Mouse (Mus musculus): ENCODE data around the gene Golm1. TPM values are rescaled to one million over a fixed set of nuclear protein-coding genes. Genes with fewer than 3 reads are reported as not detected.

Gene Golm1
- total RNA-seq, 2 experiments from 2014 or later, result 5.9 to 6.8 TPM

DNA sequence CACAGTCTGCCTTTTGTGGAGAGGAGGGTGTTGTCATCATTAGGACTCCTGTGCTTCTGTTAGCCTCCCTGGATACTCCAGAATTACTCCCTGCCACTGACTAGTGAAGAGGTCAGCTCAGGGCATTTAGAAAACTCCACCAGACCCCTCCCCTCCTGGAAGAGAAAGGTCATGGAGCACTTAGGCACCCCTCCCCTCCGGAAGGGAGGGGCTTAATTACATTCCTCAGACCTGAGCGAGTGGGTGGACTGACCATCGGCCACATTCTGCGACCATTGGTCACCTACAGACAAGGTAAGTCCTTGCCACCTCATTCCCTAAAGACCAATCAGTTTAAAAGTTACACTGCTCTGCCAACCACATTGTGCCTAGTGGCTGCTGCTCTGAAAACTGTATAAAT lies 3.7 kb upstream of the Golm1 start:
- intact Hi-C loops (cut with DNase I), result no loop called here

GRCm38 (mm10) chr13:59676316-59677229 lies 962 bp upstream of the Golm1 start:
- no peak for DNase-seq
- intact Hi-C loops (cut with DNase I), result no loop called here

More for the DNA sequence above, 3.7 kb upstream of the Golm1 start:
- no peak for DNase-seq

DNA sequence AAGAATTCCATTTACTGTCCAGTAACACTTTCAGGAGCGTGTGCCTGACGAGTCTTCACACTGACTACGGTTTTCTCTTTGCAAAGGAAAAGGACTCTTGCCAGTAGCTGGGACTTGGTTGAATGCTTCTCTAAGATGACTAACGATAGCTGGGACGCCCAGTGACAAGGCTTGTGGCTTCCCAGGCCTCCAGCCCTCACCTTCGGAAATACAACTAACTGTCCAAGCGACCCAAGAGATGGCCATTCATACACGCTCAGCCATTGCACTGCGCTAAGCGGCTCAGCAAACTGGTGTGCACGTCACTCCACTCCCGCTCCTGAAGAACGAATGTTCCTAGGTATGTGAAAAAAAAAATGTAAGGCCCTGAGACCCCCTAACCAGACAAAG lies 855 bp downstream of the Golm1 start:
- intact Hi-C loops (cut with DNase I), result no loop called here

DNA sequence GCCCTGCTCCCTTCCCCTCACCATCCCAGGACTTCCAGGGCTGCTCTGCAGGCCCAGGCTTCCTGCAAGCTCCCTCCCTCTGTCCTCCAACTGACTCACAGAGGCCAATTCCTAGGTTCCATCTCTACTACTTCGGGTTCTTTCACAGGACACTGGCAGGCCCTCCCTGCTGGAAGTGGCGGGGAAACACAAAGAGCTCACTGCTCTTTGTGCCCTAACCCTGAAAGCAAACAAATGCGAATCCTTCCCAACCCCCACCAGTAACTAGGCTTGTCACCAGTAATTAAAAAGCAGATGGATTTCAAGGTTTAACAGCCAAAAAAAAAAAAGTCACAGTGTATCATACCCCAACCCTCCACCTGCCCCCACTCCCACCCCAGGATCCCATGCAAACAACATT lies 1.4 kb downstream of the Golm1 start:
- intact Hi-C loops (cut with DNase I), result no loop called here
- no peak for DNase-seq

More for the DNA sequence above, 855 bp downstream of the Golm1 start:
- DNase-seq, result no peak

DNA sequence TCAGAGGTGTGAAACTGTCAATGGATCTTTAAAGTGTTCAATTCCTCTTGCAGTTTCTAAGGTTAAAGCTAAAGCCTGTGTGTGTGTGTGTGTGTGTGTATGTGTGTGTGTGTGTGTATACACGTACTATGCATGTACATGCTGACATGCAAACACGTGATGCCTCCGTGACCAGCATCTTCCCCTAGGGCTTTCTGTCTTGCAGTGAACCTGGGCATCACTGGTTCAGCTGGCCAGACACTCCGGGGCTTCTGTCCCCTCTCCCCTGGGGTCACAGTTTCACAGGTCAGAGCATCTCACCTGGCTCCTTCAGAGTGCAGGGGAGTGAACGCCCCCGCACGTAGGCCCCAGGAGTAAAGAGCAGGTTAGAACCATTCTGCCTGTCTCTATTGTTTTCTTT lies 2.0 kb downstream of the Golm1 start:
- intact Hi-C loops (cut with DNase I), result no loop called here
- no peak for DNase-seq

- intact Hi-C loops (cut with DNase I), result no loop called here
- no peak for DNase-seq
Observed at GRCm38 (mm10) chr13:59672248-59672647, 3.4 kb downstream of the Golm1 start.

- DNase-seq, result no peak
- intact Hi-C loops (cut with DNase I), result no loop called here
Observed at GRCm38 (mm10) chr13:59671521-59671920, 4.1 kb downstream of the Golm1 start.

GRCm38 (mm10) chr13:59669946-59670345 lies 5.7 kb downstream of the Golm1 start:
- intact Hi-C loops (cut with DNase I), result no loop called here
- no peak for DNase-seq

DNA sequence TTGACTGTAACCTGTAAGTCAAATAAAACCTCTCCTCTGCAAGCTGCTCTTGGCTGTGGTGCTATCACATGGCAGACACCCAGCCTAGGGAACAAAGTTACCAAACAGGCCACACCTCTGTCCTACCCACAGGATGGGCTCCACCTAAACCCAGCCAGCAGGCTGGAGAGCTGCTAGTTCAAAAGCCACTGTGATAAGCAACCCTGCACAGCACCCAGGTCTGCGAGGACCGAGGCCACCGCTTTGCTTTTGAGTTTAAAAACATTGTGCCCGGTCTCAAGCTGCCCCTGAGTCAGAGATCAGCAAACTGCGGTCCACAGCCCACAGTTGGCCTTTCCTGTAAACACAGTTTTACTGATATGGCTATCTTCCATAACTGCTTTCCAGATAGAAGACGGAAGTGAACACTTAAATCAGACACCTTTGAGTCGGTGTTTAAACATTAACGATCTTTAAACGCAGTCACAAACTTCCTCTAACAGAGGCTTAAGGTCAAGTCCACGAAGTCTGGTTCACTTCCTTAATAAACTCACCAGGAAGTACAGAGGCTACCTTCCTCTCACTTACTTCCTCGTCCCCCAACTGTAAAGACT lies 7.0 kb downstream of the Golm1 start:
- intact Hi-C loops (cut with DNase I), result no loop called here
- no peak for DNase-seq

GRCm38 (mm10) chr13:59667763-59668162 lies 7.8 kb downstream of the Golm1 start:
- DNase-seq, result no peak
- intact Hi-C loops (cut with DNase I), result no loop called here

DNA sequence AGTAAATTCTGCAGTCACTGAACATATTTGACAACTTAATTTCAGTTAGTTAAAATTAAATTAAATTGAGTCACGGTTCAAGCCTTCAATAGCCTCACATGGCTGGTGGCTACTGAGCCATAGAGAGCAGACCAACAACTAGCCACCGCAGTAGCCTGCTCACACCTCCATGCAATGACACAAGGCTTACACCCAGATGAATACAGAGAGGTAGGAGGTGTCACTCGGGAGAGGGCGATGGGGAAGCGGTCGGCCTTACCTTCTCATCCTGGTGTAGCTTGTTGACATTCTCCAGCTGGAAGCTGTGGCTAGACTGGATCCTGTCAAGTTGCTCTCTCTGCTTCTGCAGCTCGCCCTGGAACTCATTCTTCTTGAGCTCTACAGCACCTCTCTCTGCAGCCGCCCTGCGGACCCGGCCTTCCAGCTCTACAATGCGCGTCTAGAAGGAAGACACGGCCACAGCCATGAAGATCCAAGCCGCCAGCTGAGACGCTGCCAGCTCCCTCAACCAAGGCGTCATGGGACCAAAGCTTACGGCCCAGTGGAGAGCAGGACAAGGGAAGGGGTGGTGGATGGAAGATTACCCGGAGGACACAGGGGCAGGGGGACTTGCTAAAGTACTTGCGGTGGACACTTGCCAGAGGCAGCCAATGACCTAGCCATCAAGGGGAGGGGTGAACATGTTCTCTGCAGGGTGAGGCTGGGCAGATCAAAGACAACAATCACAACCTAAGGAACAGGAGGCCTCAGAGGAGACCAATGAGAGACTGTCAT lies 11.5 kb downstream of the Golm1 start:
- intact Hi-C loops (cut with DNase I), result no loop called here
- DNase-seq, result no peak

- no peak for DNase-seq
- intact Hi-C loops (cut with DNase I), result no loop called here
Observed at GRCm38 (mm10) chr13:59661966-59662365, 13.6 kb downstream of the Golm1 start.

GRCm38 (mm10) chr13:59661387-59661786 lies 14.2 kb downstream of the Golm1 start:
- intact Hi-C loops (cut with DNase I), result no loop called here
- DNase-seq, result no peak

- no peak for DNase-seq
Observed at GRCm38 (mm10) chr13:59660371-59660770, 15.2 kb downstream of the Golm1 start.

GRCm38 (mm10) chr13:59657781-59658180 lies 17.8 kb downstream of the Golm1 start:
- DNase-seq, result no peak
- intact Hi-C loops (cut with DNase I), result no loop called here

More at GRCm38 (mm10) chr13:59660371-59660770, 15.2 kb downstream of the Golm1 start:
- intact Hi-C loops (cut with DNase I), result no loop called here

GRCm38 (mm10) chr13:59656975-59657388 lies 18.6 kb downstream of the Golm1 start:
- DNase-seq, result no peak
- intact Hi-C loops (cut with DNase I), result no loop called here

DNA sequence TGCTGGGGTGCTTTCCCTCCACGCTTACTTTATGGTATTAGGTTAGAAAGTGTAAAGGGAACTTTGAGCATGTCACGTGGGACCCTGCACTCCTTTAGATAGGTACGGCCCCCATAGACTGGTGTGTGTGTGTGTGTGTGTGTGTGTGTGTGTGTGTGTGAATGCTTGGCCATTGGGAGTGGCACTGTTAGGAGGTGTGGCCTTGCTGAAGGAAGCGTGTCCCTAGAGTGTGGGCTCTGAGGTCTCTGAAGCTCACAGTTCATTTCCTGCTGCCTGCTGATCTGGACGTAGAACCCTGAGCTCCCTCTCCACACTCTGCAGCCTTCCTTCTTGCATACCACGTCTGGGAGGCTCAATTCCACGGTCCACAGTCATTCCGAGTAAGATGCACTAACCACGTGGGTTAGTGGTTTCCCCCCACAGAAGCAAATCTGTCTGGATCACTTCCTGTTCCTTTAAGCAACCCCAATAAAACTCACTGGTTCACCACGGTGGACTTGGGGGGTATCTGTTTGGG lies 19.2 kb downstream of the Golm1 start:
- DNase-seq, result no peak
- intact Hi-C loops (cut with DNase I), result no loop called here

- no peak for DNase-seq
- intact Hi-C loops (cut with DNase I), result no loop called here
Observed at GRCm38 (mm10) chr13:59655718-59656315, 19.8 kb downstream of the Golm1 start.

- intact Hi-C loops (cut with DNase I), result no loop called here
- DNase-seq, result no peak
Observed at GRCm38 (mm10) chr13:59654465-59654864, 21.1 kb downstream of the Golm1 start.

DNA sequence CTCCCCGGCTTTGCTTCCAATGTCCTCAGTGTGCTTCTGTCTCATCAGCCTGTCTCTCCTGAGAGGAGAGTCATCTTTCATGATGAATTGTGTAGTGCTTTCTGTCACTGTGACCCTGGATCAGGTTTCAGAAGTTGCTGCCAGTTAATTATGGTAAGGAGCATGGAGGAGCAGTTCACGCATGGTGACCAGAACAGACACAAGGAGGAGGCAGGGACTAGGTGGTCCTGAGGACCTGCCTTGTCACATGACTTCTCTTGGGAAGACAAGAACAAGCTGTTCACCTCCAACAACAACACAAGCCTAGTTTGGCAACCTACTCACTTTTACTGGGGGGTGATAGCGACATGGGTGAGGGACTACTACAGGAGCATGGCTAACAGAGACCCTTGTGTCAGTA lies 22.5 kb downstream of the Golm1 start:
- no peak for DNase-seq
- intact Hi-C loops (cut with DNase I), result no loop called here

GRCm38 (mm10) chr13:59652651-59653050 lies 23.0 kb downstream of the Golm1 start:
- intact Hi-C loops (cut with DNase I), result no loop called here
- no peak for DNase-seq
